Mouse (Mus musculus): ENCODE measurements around the gene Mrpl23. TPM values are rescaled to one million over a fixed set of nuclear protein-coding genes. Genes with fewer than 3 reads are reported as not detected.

The Mrpl23 gene
- polyA plus RNA-seq, 1 experiment from 2014 or later: 11.4 TPM

GRCm38 (mm10) chr7:142579069-142579468 lies 46.6 kb downstream of the Mrpl23 start:
- Histone ChIP-seq H3K4me1 (ENCODE audit: control insufficient read depth, low read depth, low read length) (no peaks in the 10 kb centered on the region; the same call in 1 of the 2 replicates), H3K4me3 (ENCODE audit: low read depth, low read length) (no peak overlapping the region), H3K4me2 (ENCODE audit: low read depth, low read length) (no peak overlapping the region), H3K9me3 (replicated peaks; ENCODE audit: control insufficient read depth, low read length) (peaks cover 2% of the 10 kb centered on the region; the same call in 1 of the 2 replicates), H3K27ac (ENCODE audit: low read length) (peak overlapping the region; percentile 72; the same call in 1 of the 2 replicates), H3K36me3 (ENCODE audit: control insufficient read depth, insufficient read depth) (no peaks in the 10 kb centered on the region), H3K9ac (ENCODE audit: low read depth, low read length) (no peak overlapping the region), H3K27me3 (ENCODE audit: control insufficient read depth, insufficient read depth, low read depth, low read length) (no peaks in the 10 kb centered on the region; the same call in 1 of the 2 replicates)
- no peak for ATAC-seq (ENCODE audit: low read depth)
- 56% methylated on average over 5 of the region's 5 CpGs for WGBS (ENCODE audit: insufficient replicate concordance)

GRCm38 (mm10) chr7:142580121-142580879 lies 47.8 kb downstream of the Mrpl23 start:
- no peak overlapping the region for H3K9ac ChIP-seq (ENCODE audit: low read depth, low read length)
- peak overlapping the region; percentile 66 for H3K4me2 ChIP-seq (ENCODE audit: low read depth, low read length)
- no peaks in the 10 kb centered on the region for H3K36me3 ChIP-seq (ENCODE audit: control insufficient read depth, insufficient read depth)
- peak overlapping the region; percentile 38 for H3K4me3 ChIP-seq (ENCODE audit: low read depth, low read length)
- no peak for ATAC-seq (ENCODE audit: low read depth)
- H3K27ac ChIP-seq (ENCODE audit: low read length): no peak overlapping the region
- H3K4me1 ChIP-seq (ENCODE audit: control insufficient read depth, low read depth, low read length): no peaks in the 10 kb centered on the region; the same call in 1 of the 2 replicates
- peaks cover 2% of the 10 kb centered on the region; the same call in 1 of the 2 replicates for H3K9me3 ChIP-seq (replicated peaks; ENCODE audit: control insufficient read depth, low read length)
- 45% methylated on average over 26 of the region's 26 CpGs for WGBS (ENCODE audit: insufficient replicate concordance)
- no peaks in the 10 kb centered on the region; the same call in 1 of the 2 replicates for H3K27me3 ChIP-seq (ENCODE audit: control insufficient read depth, insufficient read depth, low read depth, low read length)

- Histone ChIP-seq H3K4me2 (ENCODE audit: low read depth, low read length) (no peak overlapping the region), H3K9ac (ENCODE audit: low read depth, low read length) (no peak overlapping the region), H3K4me3 (ENCODE audit: low read depth, low read length) (no peak overlapping the region), H3K36me3 (ENCODE audit: control insufficient read depth, insufficient read depth) (no peaks in the 10 kb centered on the region), H3K27me3 (ENCODE audit: control insufficient read depth, insufficient read depth, low read depth, low read length) (no peaks in the 10 kb centered on the region; the same call in 1 of the 2 replicates), H3K9me3 (replicated peaks; ENCODE audit: control insufficient read depth, low read length) (peaks cover 2% of the 10 kb centered on the region; the same call in 1 of the 2 replicates), H3K4me1 (ENCODE audit: control insufficient read depth, low read depth, low read length) (no peaks in the 10 kb centered on the region; the same call in 1 of the 2 replicates), H3K27ac (ENCODE audit: low read length) (no peak overlapping the region)
- no peak for ATAC-seq (ENCODE audit: low read depth)
- WGBS (ENCODE audit: insufficient replicate concordance): 49% methylated on average over 7 of the region's 7 CpGs
Observed at GRCm38 (mm10) chr7:142581186-142581585, 48.7 kb downstream of the Mrpl23 start.

DNA sequence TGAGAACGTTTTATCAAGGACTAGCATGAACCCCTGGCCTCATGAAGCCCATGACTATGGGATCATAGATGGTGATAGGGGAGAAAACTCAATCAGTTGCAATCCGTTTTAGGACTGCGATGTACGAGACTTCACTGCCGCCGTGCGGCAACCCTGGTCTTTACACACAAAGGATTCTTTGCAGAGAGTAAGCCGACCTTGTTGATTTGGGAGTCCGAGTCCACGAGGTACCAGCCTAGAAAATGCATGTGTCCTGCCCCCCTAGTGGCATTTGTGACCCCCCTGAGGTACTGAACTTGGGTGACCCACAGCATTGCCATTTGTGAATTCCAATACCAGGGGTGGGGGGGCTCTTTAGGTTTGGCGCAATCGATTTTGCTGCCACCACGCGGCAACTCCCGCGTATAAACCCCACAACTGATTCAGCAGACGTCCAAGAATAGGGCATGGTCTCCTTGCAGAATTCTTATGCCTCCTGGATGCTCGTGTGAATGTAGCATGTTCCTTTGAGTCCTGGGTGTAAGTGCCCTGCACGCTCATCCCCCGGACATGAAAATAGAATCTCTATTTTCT lies 49.3 kb downstream of the Mrpl23 start:
- Histone ChIP-seq H3K27me3 (ENCODE audit: control insufficient read depth, insufficient read depth, low read depth, low read length) (no peaks in the 10 kb centered on the region; the same call in 1 of the 2 replicates), H3K9me3 (replicated peaks; ENCODE audit: control insufficient read depth, low read length) (peaks cover 2% of the 10 kb centered on the region; the same call in 1 of the 2 replicates), H3K4me1 (ENCODE audit: control insufficient read depth, low read depth, low read length) (no peaks in the 10 kb centered on the region; the same call in 1 of the 2 replicates), H3K36me3 (ENCODE audit: control insufficient read depth, insufficient read depth) (no peaks in the 10 kb centered on the region), H3K9ac (ENCODE audit: low read depth, low read length) (no peak overlapping the region), H3K4me3 (ENCODE audit: low read depth, low read length) (no peak overlapping the region), H3K4me2 (ENCODE audit: low read depth, low read length) (no peak overlapping the region), H3K27ac (ENCODE audit: low read length) (no peak overlapping the region)
- ATAC-seq (ENCODE audit: low read depth): no peak
- 44% methylated on average over 20 of the region's 20 CpGs for WGBS (ENCODE audit: insufficient replicate concordance)

GRCm38 (mm10) chr7:142584882-142585281 lies 52.4 kb downstream of the Mrpl23 start:
- 23% methylated on average over 1 of the region's 1 CpGs for WGBS (ENCODE audit: insufficient replicate concordance)
- no peak overlapping the region for H3K9ac ChIP-seq (ENCODE audit: low read depth, low read length)
- H3K4me2 ChIP-seq (ENCODE audit: low read depth, low read length): no peak overlapping the region
- H3K27ac ChIP-seq (ENCODE audit: low read length): no peak overlapping the region
- H3K9me3 ChIP-seq (replicated peaks; ENCODE audit: control insufficient read depth, low read length): peaks cover 2% of the 10 kb centered on the region; the same call in 1 of the 2 replicates
- no peaks in the 10 kb centered on the region for H3K27me3 ChIP-seq (ENCODE audit: control insufficient read depth, insufficient read depth, low read depth, low read length)
- H3K4me1 ChIP-seq (ENCODE audit: control insufficient read depth, low read depth, low read length): no peaks in the 10 kb centered on the region
- H3K36me3 ChIP-seq (ENCODE audit: control insufficient read depth, insufficient read depth): no peaks in the 10 kb centered on the region
- ATAC-seq (ENCODE audit: low read depth): no peak
- H3K4me3 ChIP-seq (ENCODE audit: low read depth, low read length): no peak overlapping the region

DNA sequence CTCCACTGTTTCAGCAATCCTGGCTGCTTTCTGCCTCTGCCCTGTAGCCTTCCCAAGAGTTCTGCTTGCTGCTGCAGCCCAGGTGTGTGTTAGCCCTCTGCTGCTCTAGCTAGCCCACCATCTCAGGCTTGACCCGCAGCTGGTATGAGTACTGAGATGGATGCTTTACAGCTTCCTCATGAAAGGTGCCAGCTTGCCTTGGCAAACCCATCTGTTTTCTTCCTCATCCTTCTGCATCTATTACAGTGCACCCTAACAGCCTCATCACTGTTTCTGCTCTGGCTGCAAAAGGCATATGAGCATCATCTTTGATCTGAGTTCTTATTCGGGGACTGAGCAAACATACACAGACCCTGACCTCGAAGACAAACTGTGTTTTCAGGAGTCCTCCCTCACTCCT lies 53.4 kb downstream of the Mrpl23 start:
- H3K9ac ChIP-seq (ENCODE audit: low read depth, low read length): no peak overlapping the region
- no peak overlapping the region for H3K4me2 ChIP-seq (ENCODE audit: low read depth, low read length)
- H3K4me3 ChIP-seq (ENCODE audit: low read depth, low read length): no peak overlapping the region
- no peaks in the 10 kb centered on the region for H3K36me3 ChIP-seq (ENCODE audit: control insufficient read depth, insufficient read depth)
- 67% methylated on average over 3 of the region's 3 CpGs for WGBS (ENCODE audit: insufficient replicate concordance)
- H3K9me3 ChIP-seq (replicated peaks; ENCODE audit: control insufficient read depth, low read length): no peaks in the 10 kb centered on the region
- no peaks in the 10 kb centered on the region for H3K4me1 ChIP-seq (ENCODE audit: control insufficient read depth, low read depth, low read length)
- ATAC-seq (ENCODE audit: low read depth): no peak
- no peaks in the 10 kb centered on the region for H3K27me3 ChIP-seq (ENCODE audit: control insufficient read depth, insufficient read depth, low read depth, low read length)
- no peak overlapping the region for H3K27ac ChIP-seq (ENCODE audit: low read length)

DNA sequence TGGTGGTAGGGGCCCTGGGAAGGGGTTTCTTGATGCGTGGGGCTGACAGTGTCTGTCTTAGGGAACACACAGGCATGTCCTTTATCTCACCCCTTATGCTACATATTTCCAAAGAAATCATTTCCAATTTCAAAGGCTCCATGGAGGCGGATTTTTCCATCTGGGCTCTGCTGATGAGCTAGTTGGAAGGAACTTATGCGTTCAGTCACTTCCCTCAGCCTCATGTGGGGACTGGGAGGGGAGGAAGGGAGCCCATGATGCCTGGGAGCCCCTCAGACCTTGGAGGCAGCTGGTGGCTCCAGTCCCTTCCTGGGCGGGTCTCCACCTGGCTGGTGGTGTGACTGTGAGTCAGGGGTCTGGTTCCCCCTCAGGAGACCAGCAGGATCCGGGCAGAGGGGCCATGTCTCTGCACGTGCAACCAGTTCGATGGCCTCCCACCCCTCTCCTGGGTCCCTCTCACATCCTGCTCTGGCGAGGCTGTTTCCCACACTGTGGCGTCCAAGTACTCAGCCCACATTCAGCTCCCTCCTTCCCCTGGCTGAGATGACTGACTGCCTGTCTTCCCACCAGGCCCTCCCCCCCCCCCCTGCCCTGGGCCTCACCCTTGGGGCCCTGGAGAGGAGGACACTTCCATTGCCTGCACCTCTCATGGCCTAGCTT lies 55.9 kb downstream of the Mrpl23 start:
- H3K9ac ChIP-seq (ENCODE audit: low read depth, low read length): no peak overlapping the region

More for the DNA sequence above, 55.9 kb downstream of the Mrpl23 start:
- Histone ChIP-seq H3K36me3 (ENCODE audit: control insufficient read depth, insufficient read depth) (no peaks in the 10 kb centered on the region), H3K4me3 (ENCODE audit: low read depth, low read length) (no peak overlapping the region), H3K4me1 (ENCODE audit: control insufficient read depth, low read depth, low read length) (no peaks in the 10 kb centered on the region), H3K27me3 (ENCODE audit: control insufficient read depth, insufficient read depth, low read depth, low read length) (no peaks in the 10 kb centered on the region), H3K4me2 (ENCODE audit: low read depth, low read length) (no peak overlapping the region), H3K9me3 (replicated peaks; ENCODE audit: control insufficient read depth, low read length) (no peaks in the 10 kb centered on the region), H3K27ac (ENCODE audit: low read length) (no peak overlapping the region)
- no peak for ATAC-seq (ENCODE audit: low read depth)
- 46% methylated on average over 9 of the region's 9 CpGs for WGBS (ENCODE audit: insufficient replicate concordance)
